Mouse (Mus musculus): ENCODE results near the gene Fuca1. TPM values are rescaled to one million over a fixed set of nuclear protein-coding genes. Genes with fewer than 3 reads are reported as not detected.
"Not testable (repeated sequence)": the region's sequence is repeated elsewhere in the genome, so short reads cannot be mapped to it uniquely, and the experiment has no call there.

Fuca1 gene
- total RNA-seq, 2 experiments from 2014 or later = 39.3 to 122 TPM

DNA sequence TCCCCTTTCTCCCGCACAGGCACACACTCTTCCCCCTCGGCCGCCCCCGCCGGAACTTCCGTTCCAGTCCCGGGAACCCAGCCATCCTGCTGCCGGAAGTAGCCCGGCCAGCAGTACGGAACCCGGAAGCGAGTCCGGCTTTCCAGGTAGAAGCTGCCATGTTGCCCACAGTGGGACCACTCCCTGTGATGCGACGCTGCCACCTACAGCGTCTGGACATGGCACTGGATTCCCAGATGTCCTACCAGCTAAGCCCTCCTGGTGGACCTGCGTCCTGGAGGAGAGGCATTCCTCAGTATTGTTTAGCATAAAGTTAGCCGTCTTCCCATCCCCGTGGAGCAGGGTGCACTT is 52.0 kb downstream of the Fuca1 start, which contains the start of gene Lypla2:
Lypla2 (minus strand) TSS at position 71 of the 351 bp plus-strand sequence.
- ATAC-seq (replicated peaks; ENCODE audit: poor library complexity) = peak; percentile 81

DNA sequence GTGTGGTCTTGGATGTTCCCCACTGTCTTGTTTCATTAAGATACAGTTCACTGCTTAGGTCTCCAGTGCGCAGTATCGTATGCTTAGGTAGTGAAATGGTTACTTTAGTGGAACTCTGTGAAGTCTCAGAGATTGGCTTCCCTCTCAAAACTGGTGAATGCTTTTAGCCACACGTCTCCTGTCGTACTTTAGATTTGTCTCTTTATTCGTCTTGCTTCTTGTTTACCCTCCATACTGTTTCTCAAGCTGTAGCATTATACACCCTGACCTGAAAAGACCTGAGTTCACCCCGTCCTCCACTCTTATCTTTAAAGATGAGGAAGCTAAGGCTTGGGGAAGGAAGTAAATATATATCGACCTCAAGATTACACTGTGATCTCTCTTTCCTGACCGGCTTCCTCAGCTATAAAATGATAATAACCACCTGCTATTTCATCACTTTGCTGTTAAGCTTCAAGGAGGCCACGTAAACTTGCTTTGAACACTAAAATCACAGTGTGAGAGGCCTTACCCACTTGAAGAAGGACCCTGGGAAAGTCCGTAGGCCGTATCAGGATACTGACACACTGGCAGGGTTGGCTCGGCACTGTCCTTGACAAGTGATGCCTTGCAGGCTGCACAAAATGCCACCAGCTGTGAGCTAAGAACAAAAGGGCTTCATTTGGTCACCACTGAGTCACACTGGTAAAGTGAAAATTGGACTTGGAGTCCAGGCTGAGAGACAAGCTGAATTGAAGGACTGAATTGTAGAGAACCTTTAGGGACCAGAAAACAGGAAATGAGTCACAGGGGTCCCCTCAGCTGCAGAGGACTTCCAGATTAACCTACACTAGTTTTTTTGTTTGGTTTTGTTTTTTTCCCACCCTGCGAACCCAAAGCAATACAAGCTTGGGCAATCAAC is 52.6 kb downstream of the Fuca1 start:
- ATAC-seq (replicated peaks; ENCODE audit: poor library complexity) = no peak

DNA sequence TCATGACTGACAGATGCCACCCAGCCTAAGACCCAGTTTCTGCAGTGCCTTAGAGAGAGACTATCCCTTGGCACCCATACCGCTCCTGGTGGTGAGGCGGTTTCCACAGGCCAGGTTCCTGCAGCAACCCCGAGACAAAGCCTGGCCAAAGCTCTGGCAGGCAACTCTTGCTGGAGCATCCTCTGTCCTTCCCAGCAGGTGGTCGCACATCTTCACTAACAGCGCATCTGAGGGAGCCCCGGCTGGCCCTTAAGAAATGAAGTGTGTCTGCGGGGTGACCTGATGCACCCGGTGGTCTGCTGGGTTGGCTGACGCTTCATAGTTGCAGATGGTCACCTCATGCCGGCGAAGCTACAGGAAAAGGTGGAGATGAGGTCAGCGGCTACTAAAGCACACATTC is 55.6 kb downstream of the Fuca1 start:
- ATAC-seq (replicated peaks; ENCODE audit: poor library complexity) = no peak

- not testable (repeated sequence) for ATAC-seq (replicated peaks; ENCODE audit: poor library complexity)
Observed at GRCm38 (mm10) chr4:135980223-135980622, 59.7 kb downstream of the Fuca1 start.

- ATAC-seq (replicated peaks; ENCODE audit: poor library complexity) = no peak
Observed at GRCm38 (mm10) chr4:135981524-135982063, 61.1 kb downstream of the Fuca1 start.

DNA sequence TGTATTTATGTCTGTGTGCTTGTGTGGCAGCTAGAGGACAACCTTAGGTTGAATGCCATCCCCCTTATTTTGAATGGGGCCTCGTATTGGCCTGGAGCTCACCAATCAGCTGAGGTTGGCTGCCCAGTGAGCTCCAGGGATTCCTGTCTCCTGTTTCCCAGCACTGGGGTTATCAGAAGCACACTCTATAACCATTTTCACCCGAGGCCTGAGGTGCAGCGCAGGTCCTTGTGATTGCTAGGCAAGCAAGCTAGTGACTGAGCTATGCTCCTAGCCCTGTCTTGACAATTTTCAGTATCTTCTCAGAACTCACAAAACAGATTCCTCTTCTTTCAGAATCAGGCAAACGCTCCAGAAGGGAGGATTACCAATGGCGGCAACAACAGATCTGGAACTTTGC is 64.0 kb downstream of the Fuca1 start:
- ATAC-seq (replicated peaks; ENCODE audit: poor library complexity) = no peak

DNA sequence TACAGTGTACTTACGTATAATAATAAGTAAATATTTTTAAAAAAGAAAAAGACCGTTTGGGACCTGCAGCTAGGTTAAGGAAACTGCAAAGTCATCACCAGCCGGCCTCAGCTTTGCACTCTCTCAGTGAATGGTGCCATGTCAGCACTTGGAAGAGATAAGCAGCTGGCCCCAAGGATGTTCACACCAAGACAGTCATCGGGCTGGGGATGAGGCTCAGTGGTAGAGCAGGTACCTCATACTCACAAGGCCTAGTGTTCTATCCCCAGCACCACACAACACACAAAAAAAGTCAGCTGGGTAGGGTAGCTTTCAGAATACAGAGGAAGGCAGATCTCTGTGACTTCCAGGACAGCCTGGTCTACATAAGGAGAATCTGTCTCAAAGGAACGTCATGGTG is 64.7 kb downstream of the Fuca1 start:
- ATAC-seq (replicated peaks; ENCODE audit: poor library complexity) = peak; percentile 77

GRCm38 (mm10) chr4:135985769-135986168 is 65.2 kb downstream of the Fuca1 start:
- no peak for ATAC-seq (replicated peaks; ENCODE audit: poor library complexity)

GRCm38 (mm10) chr4:135986301-135986942 is 65.9 kb downstream of the Fuca1 start:
- ATAC-seq (replicated peaks; ENCODE audit: poor library complexity) = no peak

DNA sequence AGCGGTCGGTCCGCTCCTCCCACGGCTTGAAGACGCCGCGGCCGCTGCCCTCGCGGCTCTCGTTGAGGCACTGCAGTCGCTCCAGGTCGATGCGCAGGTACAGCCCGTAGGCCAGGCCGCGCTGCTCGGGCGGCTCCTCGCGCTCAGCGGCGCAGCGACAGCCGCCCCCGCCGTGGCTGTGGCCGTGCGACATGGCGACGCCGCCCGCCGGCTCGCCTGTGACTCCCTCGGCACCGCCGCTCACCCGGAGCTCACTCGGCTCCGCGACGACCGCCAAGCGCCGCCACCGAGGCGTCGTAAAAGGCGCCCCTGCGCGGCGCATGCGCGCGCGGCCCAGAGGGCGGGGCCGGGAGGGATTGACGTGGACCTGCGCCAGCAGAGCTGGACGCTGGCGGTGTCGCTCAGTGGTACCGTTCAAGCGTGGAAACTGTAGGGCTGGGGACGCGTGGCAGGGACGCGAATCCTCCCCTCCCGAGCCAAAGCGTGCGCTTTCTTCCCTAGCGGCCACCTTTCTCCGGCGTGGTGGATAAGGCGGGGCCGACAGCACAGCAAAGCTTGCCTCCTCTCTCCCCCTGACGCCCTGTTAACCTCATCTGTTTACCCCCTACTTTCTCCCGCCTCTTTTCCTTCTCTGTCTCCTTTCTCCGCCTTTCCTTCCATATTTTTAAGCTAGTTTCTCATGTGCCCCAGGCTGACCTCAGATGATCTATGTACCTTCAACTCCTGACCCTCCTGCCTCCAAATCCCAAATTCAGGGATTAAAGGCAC is 66.6 kb downstream of the Fuca1 start, which contains the start of gene Pithd1:
Pithd1 (minus strand) TSS at position 322 of the 768 bp plus-strand sequence.
- peak; percentile 74 for ATAC-seq (replicated peaks; ENCODE audit: poor library complexity)

DNA sequence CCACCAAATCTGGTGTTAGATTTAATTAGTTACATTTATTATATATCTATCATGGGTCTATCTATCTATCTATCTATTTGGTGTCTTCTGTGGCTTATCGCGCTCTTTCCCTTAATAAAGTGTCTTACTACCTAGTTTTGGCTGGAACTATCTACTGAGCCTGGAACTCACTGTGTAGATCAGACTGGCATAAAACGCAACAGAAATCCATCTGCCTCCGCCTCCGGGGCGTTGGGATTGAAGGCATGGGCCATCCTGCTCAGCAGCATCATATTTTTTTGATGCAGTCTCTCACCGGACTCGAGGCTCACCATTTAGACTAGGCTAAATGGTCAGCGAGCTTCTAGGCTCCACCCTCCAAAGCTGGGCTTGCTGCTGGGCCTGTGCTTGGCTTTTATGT is 67.2 kb downstream of the Fuca1 start:
- no peak for ATAC-seq (replicated peaks; ENCODE audit: poor library complexity)

Other genes with a start within 250 kb of the Fuca1 start
- 0.68 and 1.6 TPM in 2 replicates for gene Ifnlr1, start 234.4 kb upstream of the Fuca1 start, total RNA-seq (2015)
- 0.30 and 0.46 TPM in 2 replicates for gene Ifnlr1, start 234.4 kb upstream of the Fuca1 start, total RNA-seq (2017)
- gene Il22ra1, start 192.6 kb upstream of the Fuca1 start, total RNA-seq (2015) = not detected in 2 replicates
- gene Il22ra1, start 192.6 kb upstream of the Fuca1 start, total RNA-seq (2017) = not detected in 2 replicates
- gene Myom3, start 161.0 kb upstream of the Fuca1 start, total RNA-seq (2015) = not detected in 2 replicates
- gene Myom3, start 161.0 kb upstream of the Fuca1 start, total RNA-seq (2017) = not detected in 2 replicates
- 195 and 208 TPM in 2 replicates for gene Srsf10, start 65.0 kb upstream of the Fuca1 start, total RNA-seq (2015)
- gene Srsf10, start 65.0 kb upstream of the Fuca1 start, total RNA-seq (2017) = 200 and 240 TPM in 2 replicates
- 151 TPM in 2 replicates for gene Pnrc2, start 46.9 kb upstream of the Fuca1 start, total RNA-seq (2015)
- 131 and 154 TPM in 2 replicates for gene Pnrc2, start 46.9 kb upstream of the Fuca1 start, total RNA-seq (2017)
- 6.5 and 7.0 TPM in 2 replicates for gene Cnr2, start 25.3 kb upstream of the Fuca1 start, total RNA-seq (2015)
- gene Cnr2, start 25.3 kb upstream of the Fuca1 start, total RNA-seq (2017) = 5.2 and 6.7 TPM in 2 replicates
- gene Hmgcl, start 25.7 kb downstream of the Fuca1 start, total RNA-seq (2015) = 51.4 and 52.1 TPM in 2 replicates
- 39.7 and 48.1 TPM in 2 replicates for gene Hmgcl, start 25.7 kb downstream of the Fuca1 start, total RNA-seq (2017)
- 4.4 and 5.2 TPM in 2 replicates for gene Gale, start 43.0 kb downstream of the Fuca1 start, total RNA-seq (2015)
- 2.2 and 4.7 TPM in 2 replicates for gene Gale, start 43.0 kb downstream of the Fuca1 start, total RNA-seq (2017)
- gene Lypla2, start 51.9 kb downstream of the Fuca1 start, total RNA-seq (2015) = 37.2 and 42.6 TPM in 2 replicates
- gene Lypla2, start 51.9 kb downstream of the Fuca1 start, total RNA-seq (2017) = 15.7 and 21.9 TPM in 2 replicates
- 19.8 and 22.7 TPM in 2 replicates for gene Pithd1, start 66.5 kb downstream of the Fuca1 start, total RNA-seq (2015)
- 18.3 and 31.5 TPM in 2 replicates for gene Pithd1, start 66.5 kb downstream of the Fuca1 start, total RNA-seq (2017)
- 55.2 and 58.2 TPM in 2 replicates for gene Eloa, start 101.0 kb downstream of the Fuca1 start, total RNA-seq (2015)
- gene Eloa, start 101.0 kb downstream of the Fuca1 start, total RNA-seq (2017) = 50.3 and 56.8 TPM in 2 replicates
- gene Rpl11, start 132.7 kb downstream of the Fuca1 start, total RNA-seq (2015) = 1,572 and 1,580 TPM in 2 replicates
- gene Rpl11, start 132.7 kb downstream of the Fuca1 start, total RNA-seq (2017) = 841 and 996 TPM in 2 replicates
- 0.44 and 1.4 TPM in 2 replicates for gene Id3, start 222.8 kb downstream of the Fuca1 start, total RNA-seq (2015)
- gene Id3, start 222.8 kb downstream of the Fuca1 start, total RNA-seq (2017) = 1.0 and 2.4 TPM in 2 replicates